Mouse (Mus musculus) bone marrow, adult 2 months (tissue): ENCODE data around the gene Lrrc8d.

Source experiments
- CTCF ChIP-seq: fragments of 200-500 bp; IDR thresholded peaks from 2 replicates; pipeline ENCODE4 v1.5.1; 2011; ENCODE audit warnings: low read length, control low read depth; ENCODE audit not compliant: control insufficient read depth, insufficient read depth
- POLR2A ChIP-seq: fragments of 200-500 bp; IDR thresholded peaks from 2 replicates; pipeline ENCODE4 v1.6.1; 2011; ENCODE audit warnings: low read depth, mild to moderate bottlenecking, control low read depth, low read length, borderline replicate concordance; ENCODE audit not compliant: control insufficient read depth

DNA sequence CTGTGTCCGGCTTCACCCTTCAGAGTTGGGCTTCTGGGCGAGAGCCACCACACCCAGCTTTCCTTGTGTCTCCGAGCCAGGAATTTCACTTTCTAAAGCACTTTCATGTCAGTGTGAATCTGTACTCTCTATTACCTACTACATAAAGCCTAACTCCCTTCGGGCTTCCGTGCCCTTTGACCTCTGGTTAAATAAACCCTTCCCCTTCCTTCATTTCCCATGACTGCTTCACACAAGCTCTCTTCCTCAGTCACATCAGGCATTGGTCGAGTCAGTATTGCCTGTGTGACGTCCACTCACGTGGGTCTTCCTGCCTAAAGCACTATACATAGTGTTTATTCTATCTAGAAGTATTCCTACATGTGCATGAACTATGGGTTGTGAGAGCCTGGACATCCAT, 77.9 kb downstream of the Lrrc8d start:
- no peak for TF ChIP-seq CTCF
- TF ChIP-seq POLR2A, result no peak
